Mouse (Mus musculus): ENCODE data around the gene Fcgr3. TPM values are rescaled to one million over a fixed set of nuclear protein-coding genes. Genes with fewer than 3 reads are reported as not detected.
A peak's percentile ranks its signal among the peaks of the same experiment; 100 is the strongest.

The Fcgr3 gene
- total and polyA plus RNA-seq, 3 experiments: 3.7 to 8.5 (median 6.1) TPM

GRCm38 (mm10) chr1:171035611-171036010 lies 29.1 kb downstream of the Fcgr3 start:
- Histone ChIP-seq H3K27me3 (replicated peaks) (peaks cover 6% of the 10 kb centered on the region), H3K27ac (ENCODE audit: insufficient read depth, low read depth) (no peak overlapping the region), H3K4me3 (replicated peaks in 1 of 3; ENCODE audit: low read depth in 2 of 3, low read length in 2 of 3, poor library complexity in 1 of 3) (peak overlapping the region; percentile 40 to 50 (median 47)), H3K4me1 (ENCODE audit: control insufficient read depth in 1 of 2, insufficient read depth in 2 of 2) (peaks cover 0 to 17% of the 10 kb centered on the region in 2 experiments; a peak in 2 of 4 replicates), H3K9me3 (replicated peaks; ENCODE audit: low read length) (peaks cover 8% of the 10 kb centered on the region), H3K79me2 (replicated peaks; ENCODE audit: control insufficient read depth, extremely low read depth, insufficient read depth, poor library complexity, severe bottlenecking) (no peaks in the 10 kb centered on the region), H3K4me2 (ENCODE audit: insufficient read depth, low read depth, poor library complexity, severe bottlenecking) (peak overlapping the region; percentile 96), H3K36me3 (replicated peaks in 1 of 2; ENCODE audit: control insufficient read depth in 1 of 2, insufficient read depth in 1 of 2, low read length in 1 of 2) (peaks cover 0 to 7% of the 10 kb centered on the region in 2 experiments), H3K9ac (ENCODE audit: insufficient read depth, low read depth) (peak overlapping the region; percentile 59; the same call in 1 of the 2 replicates)
- TF ChIP-seq MAX (IDR thresholded peaks at IDR 0.05; ENCODE audit: low read length) (peak; percentile 60; the same call in 1 of the 2 replicates), TCF12 (IDR thresholded peaks at IDR 0.05; ENCODE audit: low read depth, low read length) (no peak), BHLHE40 (IDR thresholded peaks at IDR 0.05; ENCODE audit: low read depth, low read length) (peak; percentile 87), MYC (IDR thresholded peaks at IDR 0.05; ENCODE audit: low read depth, low read length) (peak; percentile 64), MXI1 (IDR thresholded peaks at IDR 0.05; ENCODE audit: low read depth, low read length) (peak; percentile 90)
- in situ Hi-C loops (cut with MboI; ENCODE audit: low pct_ligation_motif_present, low pct_unique_long_range_greater_than_20kb, low sequenced_read_pairs): no loop called here
- no peak for DNase-seq (ENCODE audit: extremely low read depth)
- dilution Hi-C loops (cut with MboI; ENCODE audit: extremely low pct_ligation_motif_present, extremely low pct_unique_long_range_greater_than_20kb, low sequenced_read_pairs): no loop called here

- Histone ChIP-seq H3K36me3 (replicated peaks in 1 of 2; ENCODE audit: control insufficient read depth in 1 of 2, insufficient read depth in 1 of 2, low read length in 1 of 2) (peaks cover 10 to 21% of the 10 kb centered on the region in 2 experiments), H3K79me2 (replicated peaks; ENCODE audit: control insufficient read depth, extremely low read depth, insufficient read depth, poor library complexity, severe bottlenecking) (no peaks in the 10 kb centered on the region), H3K4me2 (ENCODE audit: insufficient read depth, low read depth, poor library complexity, severe bottlenecking) (peak overlapping the region; percentile 96), H3K9ac (ENCODE audit: insufficient read depth, low read depth) (peak overlapping the region; percentile 29), H3K27me3 (replicated peaks) (peaks cover 6% of the 10 kb centered on the region), H3K4me3 (replicated peaks in 1 of 3; ENCODE audit: low read depth in 2 of 3, low read length in 2 of 3, poor library complexity in 1 of 3) (peak overlapping the region; percentile 54 to 64 (median 59)), H3K27ac (ENCODE audit: insufficient read depth, low read depth) (peak overlapping the region; percentile 16; the same call in 1 of the 2 replicates), H3K9me3 (replicated peaks; ENCODE audit: low read length) (peaks cover 9% of the 10 kb centered on the region), H3K4me1 (ENCODE audit: control insufficient read depth in 1 of 2, insufficient read depth in 2 of 2) (peaks cover 0 to 17% of the 10 kb centered on the region in 2 experiments; a peak in 2 of 4 replicates)
- in situ Hi-C loops (cut with MboI; ENCODE audit: low pct_ligation_motif_present, low pct_unique_long_range_greater_than_20kb, low sequenced_read_pairs) (no loop called here), dilution Hi-C loops (cut with MboI; ENCODE audit: extremely low pct_ligation_motif_present, extremely low pct_unique_long_range_greater_than_20kb, low sequenced_read_pairs) (no loop called here)
- no peak for DNase-seq (ENCODE audit: extremely low read depth)
- TF ChIP-seq MAZ (IDR thresholded peaks at IDR 0.05; ENCODE audit: low read depth, low read length) (no peak), TCF12 (IDR thresholded peaks at IDR 0.05; ENCODE audit: low read depth, low read length) (no peak)
Observed at GRCm38 (mm10) chr1:171034201-171034600, 30.5 kb downstream of the Fcgr3 start.

GRCm38 (mm10) chr1:171033756-171034155 lies 31.0 kb downstream of the Fcgr3 start:
- dilution Hi-C loops (cut with MboI; ENCODE audit: extremely low pct_ligation_motif_present, extremely low pct_unique_long_range_greater_than_20kb, low sequenced_read_pairs) (no loop called here), in situ Hi-C loops (cut with MboI; ENCODE audit: low pct_ligation_motif_present, low pct_unique_long_range_greater_than_20kb, low sequenced_read_pairs) (no loop called here)
- H3K79me2 ChIP-seq (replicated peaks; ENCODE audit: control insufficient read depth, extremely low read depth, insufficient read depth, poor library complexity, severe bottlenecking): no peaks in the 10 kb centered on the region
- H3K4me1 ChIP-seq (ENCODE audit: control insufficient read depth in 1 of 2, insufficient read depth in 2 of 2): peaks cover 0 to 17% of the 10 kb centered on the region in 2 experiments; a peak in 2 of 4 replicates
- H3K9ac ChIP-seq (ENCODE audit: insufficient read depth, low read depth): peak overlapping the region; percentile 29; the same call in 1 of the 2 replicates
- H3K27me3 ChIP-seq (replicated peaks): peaks cover 6% of the 10 kb centered on the region
- H3K9me3 ChIP-seq (replicated peaks; ENCODE audit: low read length): peaks cover 9% of the 10 kb centered on the region
- TF ChIP-seq USF1 (IDR thresholded peaks at IDR 0.05; ENCODE audit: low read depth, low read length): no peak
- peak; percentile 100 for TF ChIP-seq TBP (conservative IDR thresholded peaks at IDR 0.05; ENCODE audit: low read depth, low read length)
- TF ChIP-seq ELF1 (IDR thresholded peaks at IDR 0.05; ENCODE audit: low read depth, low read length): peak; percentile 99
- peak; percentile 73 for TF ChIP-seq NRF1 (IDR thresholded peaks at IDR 0.05; ENCODE audit: low read depth, low read length)
- TF ChIP-seq MAFK (IDR thresholded peaks at IDR 0.05; ENCODE audit: insufficient replicate concordance, low read length): peak; percentile 98
- peak; percentile 89; the same call in 1 of the 2 replicates for TF ChIP-seq E2F4 (IDR thresholded peaks at IDR 0.05; ENCODE audit: insufficient replicate concordance, low read depth, low read length)
- peak; percentile 75; the same call in 1 of the 2 replicates for TF ChIP-seq KAT2A (IDR thresholded peaks at IDR 0.05; ENCODE audit: insufficient replicate concordance, low read length)
- peak; percentile 48; the same call in 1 of the 2 replicates for TF ChIP-seq POLR2A (IDR thresholded peaks at IDR 0.05; ENCODE audit: low read depth, low read length)
- TF ChIP-seq MEF2A (IDR thresholded peaks at IDR 0.05; ENCODE audit: borderline replicate concordance, low read depth, low read length): peak; percentile 58
- peak; percentile 39; the same call in 1 of the 2 replicates for TF ChIP-seq JUND (conservative IDR thresholded peaks at IDR 0.05; ENCODE audit: low read depth, low read length)
- no peak for TF ChIP-seq EP300 (IDR thresholded peaks at IDR 0.05; ENCODE audit: low read length)
- 0 out of 2 replicates have a peak overlapping the region, but pooled peaks have one; percentile 16 for H3K27ac ChIP-seq (ENCODE audit: insufficient read depth, low read depth)
- H3K4me3 ChIP-seq (replicated peaks in 1 of 3; ENCODE audit: low read depth in 2 of 3, low read length in 2 of 3, poor library complexity in 1 of 3): peak overlapping the region; percentile 54 to 64 (median 59)
- peaks cover 14 to 25% of the 10 kb centered on the region in 2 experiments for H3K36me3 ChIP-seq (replicated peaks in 1 of 2; ENCODE audit: control insufficient read depth in 1 of 2, insufficient read depth in 1 of 2, low read length in 1 of 2)
- DNase-seq (ENCODE audit: extremely low read depth): peak; percentile 86
- H3K4me2 ChIP-seq (ENCODE audit: insufficient read depth, low read depth, poor library complexity, severe bottlenecking): peak overlapping the region; percentile 96

All from CH12.LX (cell line).